Mouse (Mus musculus): ENCODE data around the gene Pnldc1. TPM values are rescaled to one million over a fixed set of nuclear protein-coding genes. Genes with fewer than 3 reads are reported as not detected.
"Not testable (repeated sequence)": the region's sequence is repeated elsewhere in the genome, so short reads cannot be mapped to it uniquely, and the experiment has no call there.

Pnldc1 gene
- polyA plus RNA-seq (2012; rRNA removed) = 3.1 and 4.5 TPM in 2 replicates

- WGBS = 82% methylated on average over 35 of the region's 35 CpGs
- TF ChIP-seq POLR2A (IDR thresholded peaks at IDR 0.05; ENCODE audit: borderline replicate concordance, insufficient read depth, low read length) (no peak), CTCF (IDR thresholded peaks at IDR 0.05; ENCODE audit: borderline replicate concordance, insufficient read depth, low read depth, low read length) (no peak)
- H3K4me3 ChIP-seq (replicated peaks; ENCODE audit: insufficient read depth, low read depth, low read length) = no peak within 1 kb of the TSS
- DNase-seq = no peak
- no peak within 1 kb of the TSS for H3K27ac ChIP-seq (ENCODE audit: insufficient read depth, low read length)
- H3K4me1 ChIP-seq (ENCODE audit: control insufficient read depth, insufficient read depth, low read length) = no peaks in the 10 kb centered on the region
- H3K27me3 ChIP-seq (ENCODE audit: control insufficient read depth, insufficient read depth, low read length) = no peaks in the 10 kb centered on the region
These were observed at the start of gene Pnldc1 for GRCm38 (mm10) chr17:12909361-12910280. TSS of gene Pnldc1 (minus strand) at chr17:12910230.

GRCm38 (mm10) chr17:12959377-12959776, 49.3 kb upstream of the Pnldc1 start:
- not testable (repeated sequence) for H3K4me1 ChIP-seq (ENCODE audit: control insufficient read depth, insufficient read depth, low read length); H3K27ac ChIP-seq (ENCODE audit: insufficient read depth, low read length); H3K4me3 ChIP-seq (replicated peaks; ENCODE audit: insufficient read depth, low read depth, low read length); H3K27me3 ChIP-seq (ENCODE audit: control insufficient read depth, insufficient read depth, low read length)
- WGBS = 4% methylated on average over 2 of the region's 2 CpGs
- peak in 1 of 2 experiments; percentile 19 for DNase-seq

- Histone ChIP-seq H3K4me1 (ENCODE audit: control insufficient read depth, insufficient read depth, low read length) (peaks cover 5% of the 10 kb centered on the region), H3K27me3 (ENCODE audit: control insufficient read depth, insufficient read depth, low read length) (no peaks in the 10 kb centered on the region), H3K27ac (ENCODE audit: insufficient read depth, low read length) (no peak overlapping the region), H3K4me3 (replicated peaks; ENCODE audit: insufficient read depth, low read depth, low read length) (no peak overlapping the region)
- peak in 1 of 2 experiments; percentile 16 for DNase-seq
- 62% methylated on average over 8 of the region's 8 CpGs for WGBS
- no peak for TF ChIP-seq POLR2A (IDR thresholded peaks at IDR 0.05; ENCODE audit: borderline replicate concordance, insufficient read depth, low read length)
- TF ChIP-seq CTCF (IDR thresholded peaks at IDR 0.05; ENCODE audit: borderline replicate concordance, insufficient read depth, low read depth, low read length) = no peak
These were observed 46.6 kb upstream of the Pnldc1 start for GRCm38 (mm10) chr17:12956664-12957063.

- Histone ChIP-seq H3K4me3 (replicated peaks; ENCODE audit: insufficient read depth, low read depth, low read length) (no peak overlapping the region), H3K27ac (ENCODE audit: insufficient read depth, low read length) (no peak overlapping the region), H3K27me3 (ENCODE audit: control insufficient read depth, insufficient read depth, low read length) (no peaks in the 10 kb centered on the region), H3K4me1 (ENCODE audit: control insufficient read depth, insufficient read depth, low read length) (no peaks in the 10 kb centered on the region)
- no peak for TF ChIP-seq CTCF (IDR thresholded peaks at IDR 0.05; ENCODE audit: borderline replicate concordance, insufficient read depth, low read depth, low read length)
- no peak for TF ChIP-seq POLR2A (IDR thresholded peaks at IDR 0.05; ENCODE audit: borderline replicate concordance, insufficient read depth, low read length)
- WGBS = 97% methylated on average over 5 of the region's 5 CpGs
- no peak for DNase-seq
These were observed 39.6 kb upstream of the Pnldc1 start for GRCm38 (mm10) chr17:12949669-12950068.

- no peak for TF ChIP-seq CTCF (IDR thresholded peaks at IDR 0.05; ENCODE audit: borderline replicate concordance, insufficient read depth, low read depth, low read length)
- no peak for TF ChIP-seq POLR2A (IDR thresholded peaks at IDR 0.05; ENCODE audit: borderline replicate concordance, insufficient read depth, low read length)
- H3K4me3 ChIP-seq (replicated peaks; ENCODE audit: insufficient read depth, low read depth, low read length) = no peak overlapping the region
- WGBS = 93% methylated on average over 6 of the region's 6 CpGs
- no peaks in the 10 kb centered on the region for H3K27me3 ChIP-seq (ENCODE audit: control insufficient read depth, insufficient read depth, low read length)
- H3K27ac ChIP-seq (ENCODE audit: insufficient read depth, low read length) = no peak overlapping the region
- no peak for DNase-seq
- peaks cover 3% of the 10 kb centered on the region for H3K4me1 ChIP-seq (ENCODE audit: control insufficient read depth, insufficient read depth, low read length)
These were observed 32.6 kb upstream of the Pnldc1 start for GRCm38 (mm10) chr17:12942459-12943162.

- DNase-seq = no peak
- no peak for TF ChIP-seq CTCF (IDR thresholded peaks at IDR 0.05; ENCODE audit: borderline replicate concordance, insufficient read depth, low read depth, low read length)
- no peak for TF ChIP-seq POLR2A (IDR thresholded peaks at IDR 0.05; ENCODE audit: borderline replicate concordance, insufficient read depth, low read length)
- 81% methylated on average over 8 of the region's 8 CpGs for WGBS
- no peak overlapping the region for H3K27ac ChIP-seq (ENCODE audit: insufficient read depth, low read length)
- H3K4me1 ChIP-seq (ENCODE audit: control insufficient read depth, insufficient read depth, low read length) = peaks cover 3% of the 10 kb centered on the region
- H3K4me3 ChIP-seq (replicated peaks; ENCODE audit: insufficient read depth, low read depth, low read length) = no peak overlapping the region
- no peaks in the 10 kb centered on the region for H3K27me3 ChIP-seq (ENCODE audit: control insufficient read depth, insufficient read depth, low read length)
These were observed 31.7 kb upstream of the Pnldc1 start for GRCm38 (mm10) chr17:12941543-12942260.

- WGBS = 5% methylated on average over 27 of the region's 27 CpGs
These were observed 30.2 kb upstream of the Pnldc1 start, which contains the start of gene Acat3 for GRCm38 (mm10) chr17:12940151-12940805. TSS of gene Acat3 (minus strand) at chr17:12940600.

GRCm38 (mm10) chr17:12939377-12940148, 29.5 kb upstream of the Pnldc1 start:
- H3K4me3 ChIP-seq (replicated peaks; ENCODE audit: insufficient read depth, low read depth, low read length) = peak overlapping the region; percentile 61
- not testable (repeated sequence) for H3K27ac ChIP-seq (ENCODE audit: insufficient read depth, low read length)

More at GRCm38 (mm10) chr17:12940151-12940805, 30.2 kb upstream of the Pnldc1 start, which contains the start of gene Acat3:
- no peak within 1 kb of the TSS for H3K27ac ChIP-seq (ENCODE audit: insufficient read depth, low read length)
- peak; percentile 59 to 68 for DNase-seq
- peaks cover 3% of the 10 kb centered on the region for H3K4me1 ChIP-seq (ENCODE audit: control insufficient read depth, insufficient read depth, low read length)
- TF ChIP-seq CTCF (IDR thresholded peaks at IDR 0.05; ENCODE audit: borderline replicate concordance, insufficient read depth, low read depth, low read length) (no peak), POLR2A (IDR thresholded peaks at IDR 0.05; ENCODE audit: borderline replicate concordance, insufficient read depth, low read length) (no peak)
- no peaks in the 10 kb centered on the region for H3K27me3 ChIP-seq (ENCODE audit: control insufficient read depth, insufficient read depth, low read length)
- peak within 1 kb of the TSS; percentile 61 for H3K4me3 ChIP-seq (replicated peaks; ENCODE audit: insufficient read depth, low read depth, low read length)

More at GRCm38 (mm10) chr17:12939377-12940148, 29.5 kb upstream of the Pnldc1 start:
- WGBS = 6% methylated on average over 3 of the region's 12 CpGs
- H3K4me1 ChIP-seq (ENCODE audit: control insufficient read depth, insufficient read depth, low read length); H3K27me3 ChIP-seq (ENCODE audit: control insufficient read depth, insufficient read depth, low read length); DNase-seq: not testable (repeated sequence)
